Mouse (Mus musculus) inflammation-experienced regulatory T-cells, adult 6 months (primary cell): ENCODE data around the gene Tbx19. TPM values are rescaled to one million over a fixed set of nuclear protein-coding genes. Genes with fewer than 3 reads are reported as not detected.

Source experiments
- ATAC-seq: one replicate; pipeline ENCODE4 v1.8.0; 2017
- polyA plus RNA-seq, 3 experiments: library from polyadenylated mRNA; unstranded; fragments of 100-300 nt; shearing (Covaris generic); gene quantifications; one replicate each; pipeline ENCODE4 v1.2.1; 2017

Gene Tbx19
- polyA plus RNA-seq, 3 experiments from 2014 or later: not detected

DNA sequence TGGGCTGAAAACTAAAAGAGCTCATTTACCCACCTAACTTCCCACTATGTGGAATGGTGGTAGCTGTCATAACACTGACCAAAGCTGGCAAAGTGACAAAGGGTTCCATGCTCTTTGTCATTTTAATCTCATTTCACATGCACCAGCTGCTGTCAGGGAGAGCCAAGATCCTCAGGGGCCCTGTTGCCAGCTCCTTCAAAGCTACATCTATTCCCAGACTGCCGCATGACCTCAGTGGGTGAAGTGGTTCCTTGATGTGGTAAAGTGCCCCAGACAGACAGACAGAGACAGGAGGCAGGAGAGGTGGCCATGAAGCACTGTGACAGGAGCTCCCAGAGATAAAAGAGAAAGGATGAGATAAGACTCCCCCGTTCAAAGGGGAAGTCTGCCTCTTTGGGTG is 49.9 kb downstream of the Tbx19 start:
- no peak for ATAC-seq

DNA sequence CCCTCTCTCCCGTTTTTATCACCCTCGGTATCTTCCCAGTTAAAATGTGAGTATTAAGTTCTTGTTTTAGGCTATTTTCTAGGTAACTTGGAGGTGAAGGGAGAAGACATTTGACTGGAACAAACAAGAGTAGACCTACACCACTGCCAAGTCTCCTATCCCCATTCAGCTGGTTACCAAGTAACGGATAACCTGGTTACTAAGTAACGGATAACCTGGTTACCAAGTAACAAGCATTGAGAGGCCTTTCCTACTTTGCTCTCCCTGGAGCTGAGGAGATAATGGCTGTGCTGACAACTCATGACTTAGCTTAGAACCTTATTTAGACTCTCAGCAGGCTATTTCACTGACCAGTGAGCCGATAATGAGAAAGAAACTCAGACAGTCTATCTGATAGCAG is 51.4 kb downstream of the Tbx19 start:
- ATAC-seq: no peak

DNA sequence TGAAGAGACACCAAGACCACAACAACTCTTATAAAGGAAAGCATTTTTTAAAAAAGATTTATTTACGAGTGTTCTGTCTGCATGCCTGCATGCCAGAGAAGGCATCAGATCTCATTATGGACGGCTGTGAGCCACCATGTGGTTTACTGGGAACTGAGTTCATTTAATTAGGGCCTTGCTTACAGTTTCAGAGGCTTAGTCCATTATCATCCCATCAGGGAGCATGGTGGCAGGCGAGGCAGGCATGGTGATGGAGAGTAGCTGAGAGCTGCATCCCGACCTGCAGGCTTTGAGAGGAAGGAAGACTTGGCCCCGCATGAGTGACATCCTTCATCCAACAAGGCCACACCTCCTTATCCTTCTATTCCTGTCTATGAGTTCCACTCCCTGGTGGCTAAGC is 52.1 kb downstream of the Tbx19 start:
- ATAC-seq: no peak

DNA sequence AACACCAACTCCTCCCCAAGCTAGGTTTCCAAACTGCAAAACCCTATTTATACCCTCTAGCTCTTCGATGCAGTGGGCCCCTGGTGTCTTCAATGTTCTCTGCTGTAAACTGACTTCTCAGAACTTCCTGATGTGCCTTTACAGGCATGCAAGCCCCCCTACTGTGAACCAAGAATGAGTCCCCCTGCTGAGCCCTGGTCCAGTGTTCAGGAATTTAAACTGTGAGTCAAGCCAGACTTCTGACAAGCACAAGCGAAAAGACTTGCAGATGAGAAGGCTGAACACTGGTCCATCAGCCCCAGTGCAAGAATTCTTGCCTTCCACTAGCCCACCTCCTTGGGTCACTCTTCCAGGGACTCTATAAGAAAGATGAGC is 54.6 kb downstream of the Tbx19 start:
- ATAC-seq: no peak

DNA sequence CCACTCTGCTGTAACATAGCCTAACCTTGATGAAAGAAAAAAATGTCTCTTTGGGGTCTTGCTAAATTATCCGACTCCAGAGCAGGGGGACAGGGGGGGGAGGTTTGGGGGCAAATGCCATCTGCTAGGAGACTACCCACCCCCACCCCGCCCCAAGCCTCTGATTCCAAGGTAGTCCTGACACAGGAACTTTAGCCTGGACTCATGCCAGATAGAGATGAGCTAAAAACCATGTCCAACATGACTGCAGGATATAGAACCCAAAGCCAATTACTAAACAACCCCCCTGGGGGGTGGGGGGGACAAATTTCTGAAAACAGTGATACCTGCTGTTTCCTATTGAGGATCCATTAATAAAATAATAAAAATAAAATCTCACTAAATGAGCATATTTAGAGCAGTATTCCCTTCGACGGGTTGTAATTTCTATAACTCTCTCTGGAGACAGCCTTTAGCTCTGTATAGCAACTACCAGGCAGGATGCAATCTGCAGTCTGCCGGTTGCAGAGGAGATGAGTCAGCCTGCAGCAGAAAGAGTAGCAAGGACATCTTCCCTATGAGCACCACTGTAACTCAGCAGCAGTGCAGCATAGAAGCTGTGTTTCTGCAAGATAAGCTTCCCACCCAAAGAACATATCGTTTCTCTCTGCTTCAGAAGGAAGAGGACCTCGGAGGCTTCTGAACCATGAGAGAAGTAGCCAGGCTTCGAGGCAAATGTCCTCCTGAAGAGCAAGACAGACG is 55.1 kb downstream of the Tbx19 start:
- ATAC-seq: no peak

DNA sequence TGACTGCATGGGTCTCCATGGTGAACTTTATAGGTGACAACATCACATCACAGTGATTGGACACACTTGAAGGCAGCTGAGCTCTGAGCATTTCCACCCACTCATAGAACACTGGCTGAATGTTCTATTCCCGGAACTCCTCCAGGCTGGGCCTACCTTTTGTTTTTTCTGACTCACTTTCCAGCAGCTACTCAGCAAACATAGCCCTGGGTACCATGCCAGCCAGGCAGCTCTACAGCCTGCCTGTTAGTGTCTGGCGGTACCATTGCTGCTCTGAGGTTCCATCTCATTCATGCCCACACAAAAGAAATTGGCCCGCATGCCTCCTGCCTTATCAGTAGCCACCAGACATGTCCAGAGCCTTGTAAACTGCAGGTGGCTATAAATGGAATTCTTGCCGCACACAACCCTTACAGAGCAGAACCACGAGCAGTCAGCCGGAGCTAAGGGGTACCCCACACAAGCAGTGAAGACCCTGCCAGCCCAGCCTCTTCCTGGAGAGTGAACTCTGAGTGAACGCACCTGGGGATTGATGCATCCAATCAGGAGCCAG is 55.8 kb downstream of the Tbx19 start:
- ATAC-seq: no peak

DNA sequence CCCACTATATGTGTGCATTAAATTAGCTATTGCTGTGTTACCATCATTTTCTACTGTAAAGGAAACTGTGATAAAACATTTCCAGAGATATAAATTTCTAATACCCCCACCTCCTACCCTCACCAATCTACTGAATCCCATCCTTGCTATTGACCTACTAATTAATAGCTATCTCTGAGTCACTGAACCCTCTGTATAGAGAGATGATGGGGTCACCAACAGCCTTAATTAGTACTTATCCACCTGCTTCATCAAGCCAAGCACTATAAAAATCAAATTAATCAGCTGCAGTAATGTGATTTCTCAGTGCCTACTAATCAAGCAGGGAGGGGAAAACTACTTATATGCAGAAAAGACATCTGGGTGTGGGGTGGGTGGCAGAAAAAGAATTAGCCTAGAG is 61.0 kb downstream of the Tbx19 start:
- no peak for ATAC-seq

DNA sequence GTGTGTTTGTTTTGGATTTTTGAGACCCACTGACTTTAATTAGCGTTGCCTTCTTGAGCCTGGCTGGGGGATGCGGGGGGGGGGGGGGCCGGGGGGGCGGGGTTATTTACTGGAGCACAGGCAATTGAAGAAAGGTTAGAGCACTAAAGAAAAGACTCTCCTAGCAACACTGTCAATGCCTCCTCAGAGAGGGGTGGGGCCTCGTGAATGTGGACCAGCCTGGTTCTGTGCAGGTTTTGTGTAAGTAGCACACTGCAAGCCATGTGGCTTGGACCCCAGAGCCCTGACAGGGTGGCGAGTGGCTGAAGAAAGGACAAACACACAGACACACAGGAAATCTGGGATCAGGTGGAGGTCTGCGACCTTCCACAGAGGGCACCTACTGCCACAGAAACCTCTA is 65.7 kb downstream of the Tbx19 start:
- no peak for ATAC-seq

DNA sequence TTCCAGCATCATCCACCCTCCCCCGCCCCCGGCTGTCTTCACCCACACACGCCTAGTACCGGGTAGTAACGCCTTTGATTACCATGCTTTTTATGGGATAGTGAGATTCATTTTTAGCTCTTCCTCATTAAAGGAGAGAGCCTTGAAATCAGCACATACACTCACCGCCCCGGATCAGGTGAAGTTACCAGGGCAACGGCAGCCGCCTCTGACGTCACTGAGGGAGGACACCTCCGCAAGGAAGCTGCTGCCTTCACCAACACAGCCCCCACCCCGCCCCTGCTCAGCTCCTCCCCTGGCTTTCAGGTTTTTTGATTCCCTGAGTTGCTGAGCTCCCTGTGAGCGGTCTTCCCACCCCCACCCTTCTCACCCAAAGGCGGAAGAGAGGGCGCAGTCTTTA is 68.9 kb downstream of the Tbx19 start:
- ATAC-seq: peak; percentile 99

DNA sequence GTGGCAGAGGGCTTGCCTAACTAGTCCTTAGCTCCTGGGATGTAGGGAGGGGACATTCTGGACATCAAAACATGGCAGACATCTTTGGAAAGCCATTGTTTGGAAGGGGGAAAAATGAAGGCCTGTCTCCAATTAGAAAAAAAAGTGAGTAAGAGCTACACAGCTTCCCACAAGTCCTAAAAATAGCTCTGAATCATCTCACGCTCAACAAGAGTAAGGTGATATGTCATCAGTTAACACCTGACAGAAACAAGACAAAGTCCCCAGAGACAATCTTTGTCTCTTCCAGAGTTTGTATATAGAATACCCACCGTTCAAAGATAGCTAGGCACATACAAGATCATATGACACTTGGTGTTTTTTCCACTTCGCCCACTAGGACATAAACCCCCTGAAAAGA is 71.0 kb downstream of the Tbx19 start:
- ATAC-seq: no peak

Other genes starting within 250 kb of the Tbx19 start
- 100 to 1,000 TPM in 1 of 3 experiments, 10 to 100 TPM in 1, 1 to 10 TPM in 1; 9.6 to 126 (median 11.3) TPM for gene Xcl1, start 225.2 kb downstream of the Tbx19 start, polyA plus RNA-seq
- gene Sft2d2, start 33.7 kb upstream of the Tbx19 start, polyA plus RNA-seq: 10 to 100 TPM; 25.7 to 30.3 (median 27.4) TPM
- 100 to 1,000 TPM; 109 to 158 (median 114) TPM for gene Tiprl, start 76.2 kb upstream of the Tbx19 start, polyA plus RNA-seq
- gene Gpr161, start 135.0 kb upstream of the Tbx19 start, polyA plus RNA-seq: not detected